In the genomic region with DNA sequence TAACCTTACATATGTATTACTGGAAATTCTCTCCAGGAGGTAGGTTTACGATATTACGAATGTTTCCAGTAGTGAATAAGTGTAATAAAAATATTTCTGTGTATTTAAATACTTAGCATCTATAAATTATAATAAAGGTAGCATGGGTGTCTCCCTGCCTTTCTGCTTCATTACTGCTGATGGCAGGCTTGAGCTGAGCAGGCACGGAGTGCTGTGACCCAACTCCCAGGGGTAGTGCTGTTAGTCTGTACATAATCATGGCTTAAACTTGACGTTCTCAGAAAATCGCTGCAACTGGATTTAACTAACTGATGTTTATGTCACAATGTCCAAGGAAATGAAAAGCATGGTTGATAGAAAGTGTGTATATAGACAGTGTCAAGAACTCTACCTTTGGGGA, we compare ENCODE assay signal across 13 mouse cellular contexts.
"Had no signal": no experiment of that assay in that cellular context is flagged by ENCODE, and none has a peak within 500 bp of the region (broad histone marks: within the 10 kb centered on the region; RNA-seq: fewer than 3 reads in every experiment).

No protein-coding gene starts in this region.

- H3K36me3 ChIP-seq: limb, embryonic 15.5 days; midbrain, embryonic 12.5 days; neural tube, embryonic 13.5 days had no signal

- H3K4me2 ChIP-seq: limb, embryonic 15.5 days; midbrain, embryonic 12.5 days; neural tube, embryonic 13.5 days had no signal

- H3K9me3 ChIP-seq: limb, embryonic 15.5 days; midbrain, embryonic 12.5 days; neural tube, embryonic 13.5 days had no signal

- H3K27ac ChIP-seq: layer of hippocampus, adult 2 months; limb, embryonic 15.5 days; liver, embryonic 14.5 days; midbrain, embryonic 12.5 days; neural tube, embryonic 13.5 days had no signal

- ATAC-seq: midbrain, embryonic 16.5 days had no signal

- DNase-seq: kidney, adult 18-20 months; lung, adult 18-20 months; retina, postnatal 1 day; right cerebral cortex, postnatal 4 days; spleen, adult 18-20 months; thymus, adult 18-20 months; thymus, postnatal 36 days had no signal

- H3K4me1 ChIP-seq: limb, embryonic 15.5 days; midbrain, embryonic 12.5 days; neural tube, embryonic 13.5 days had no signal

- H3K27me3 ChIP-seq: limb, embryonic 15.5 days; midbrain, embryonic 12.5 days; neural tube, embryonic 13.5 days had no signal

- H3K4me3 ChIP-seq: layer of hippocampus, adult 2 months; limb, embryonic 15.5 days; midbrain, embryonic 12.5 days; neural tube, embryonic 13.5 days had no signal

- H3K9ac ChIP-seq: limb, embryonic 15.5 days; liver, embryonic 14.5 days; midbrain, embryonic 12.5 days; neural tube, embryonic 13.5 days had no signal
